Mouse (Mus musculus) frontal cortex, postnatal 36 days (tissue): ENCODE measurements around the gene Glipr1l1.
"Not testable (repeated sequence)": the region's sequence is repeated elsewhere in the genome, so short reads cannot be mapped to it uniquely, and the experiment has no call there.

ENCODE experiments used
- DNase-seq, 2 experiments: peaks; one replicate each; pipeline ENCODE4 v3.0.0; 2022; ENCODE audit warnings: low spot score in 2 of 2

Gene Glipr1l1

GRCm38 (mm10) chr10:112059702-112060582 lies at the start of gene Glipr1l1:
TSS of gene Glipr1l1 (plus strand) at chr10:112060189.
- peak; percentile 79 to 87 for DNase-seq

- DNase-seq, result no peak
Measured at GRCm38 (mm10) chr10:112023585-112023984, 36.4 kb upstream of the Glipr1l1 start.

GRCm38 (mm10) chr10:112028689-112029088 lies 31.3 kb upstream of the Glipr1l1 start:
- not testable (repeated sequence) for DNase-seq

- DNase-seq, result not testable (repeated sequence)
Measured at GRCm38 (mm10) chr10:112043523-112043922, 16.5 kb upstream of the Glipr1l1 start.

- DNase-seq, result not testable (repeated sequence)
Measured at GRCm38 (mm10) chr10:112044283-112044682, 15.7 kb upstream of the Glipr1l1 start.

GRCm38 (mm10) chr10:112051220-112051619 lies 8.8 kb upstream of the Glipr1l1 start:
- no peak for DNase-seq

- not testable (repeated sequence) for DNase-seq
Measured at GRCm38 (mm10) chr10:112051956-112052355, 8.0 kb upstream of the Glipr1l1 start.

GRCm38 (mm10) chr10:112060583-112060934 lies 570 bp downstream of the Glipr1l1 start:
- not testable (repeated sequence) for DNase-seq

GRCm38 (mm10) chr10:112080044-112080443 lies 20.1 kb downstream of the Glipr1l1 start:
- DNase-seq, result no peak

GRCm38 (mm10) chr10:112083157-112083556 lies 23.2 kb downstream of the Glipr1l1 start, which contains the start of gene Glipr1l2:
TSS of gene Glipr1l2 (plus strand) at chr10:112083354.
- no peak for DNase-seq

- DNase-seq, result peak; percentile 54 to 70
Measured at GRCm38 (mm10) chr10:112105785-112106184, 45.8 kb downstream of the Glipr1l1 start.

GRCm38 (mm10) chr10:112110401-112110800 lies 50.4 kb downstream of the Glipr1l1 start:
- DNase-seq, result no peak

- DNase-seq, result not testable (repeated sequence)
Measured at GRCm38 (mm10) chr10:112125090-112125489, 65.1 kb downstream of the Glipr1l1 start.

GRCm38 (mm10) chr10:112127682-112128230 lies 67.8 kb downstream of the Glipr1l1 start:
- not testable (repeated sequence) for DNase-seq
